Mouse (Mus musculus) intestine, postnatal 0 days (tissue): Measurements from ENCODE around the gene Ccdc107. TPM values are rescaled to one million over a fixed set of nuclear protein-coding genes. Genes with fewer than 3 reads are reported as not detected.

Experiments
- ATAC-seq: fragments of 200-750 bp; cut with Nextera tagmentation; 2 replicates; pipeline ENCODE4 v1.8.0; 2017; ENCODE audit warnings: mild to moderate bottlenecking, moderate TSS enrichment, moderate library complexity
- H3K27ac ChIP-seq: fragments of 300-500 bp; sonication (generic); 2 replicates; pipeline ENCODE4 v1.5.1; 2014; ENCODE audit warnings: mild to moderate bottlenecking, low read depth, low read length, moderate library complexity
- H3K27me3 ChIP-seq: fragments of 300-500 bp; sonication (generic); replicated peaks from 2 replicates; pipeline ENCODE4 v1.6.1; 2014; ENCODE audit warnings: low read length, mixed read lengths; ENCODE audit not compliant: control insufficient read depth, insufficient read depth
- H3K36me3 ChIP-seq: fragments of 300-500 bp; sonication (generic); 2 replicates; pipeline ENCODE4 v1.6.1; 2014; ENCODE audit warnings: mild to moderate bottlenecking, moderate library complexity; ENCODE audit not compliant: control insufficient read depth, insufficient read depth
- H3K4me1 ChIP-seq: fragments of 300-500 bp; sonication (generic); replicated peaks from 2 replicates; pipeline ENCODE4 v1.6.1; 2014; ENCODE audit warnings: antibody characterized with exemption, low read length, mixed read lengths; ENCODE audit not compliant: control insufficient read depth, insufficient read depth
- H3K4me2 ChIP-seq: fragments of 300-500 bp; sonication (generic); replicated peaks from 2 replicates; pipeline ENCODE4 v1.6.1; 2014; ENCODE audit warnings: low read depth, mild to moderate bottlenecking, moderate library complexity
- H3K4me3 ChIP-seq: fragments of 300-500 bp; sonication (generic); 2 replicates; pipeline ENCODE4 v1.5.1; 2014; ENCODE audit warnings: low read depth, low read length
- H3K9ac ChIP-seq: fragments of 300-500 bp; sonication (generic); 2 replicates; pipeline ENCODE4 v1.6.1; 2014; ENCODE audit warnings: mild to moderate bottlenecking, low read depth, low read length
- H3K9me3 ChIP-seq: fragments of 300-500 bp; sonication (generic); 2 replicates; pipeline ENCODE4 v1.6.1; 2016; ENCODE audit warnings: mixed run types; ENCODE audit not compliant: control insufficient read depth
- CTCF ChIP-seq: sonication (generic); IDR thresholded peaks from 2 replicates; pipeline ENCODE4 v1.5.1; 2016; ENCODE audit warnings: low read depth, mild to moderate bottlenecking, control low read depth, antibody characterized with exemption, moderate library complexity
- WGBS: fragments of 180-500 bp; shearing (Covaris S2); extraction: QIAGEN DNeasy Blood & Tissue Kit; methylation state at CpG from one replicate; pipeline ENCODE4 v1.1.7; 2014; 5-methylcytosine and 5-hydroxymethylcytosine counted together
- polyA plus RNA-seq: library from polyadenylated mRNA; unstranded; fragments of >200 nt; fragmentation: Nextera tagmentation; extraction: Ambion mirVana; gene quantifications from 2 replicates; pipeline ENCODE4 v1.2.1, GENCODE M21; 2015

Ccdc107 gene
- polyA plus RNA-seq, 1 experiment from 2014 or later = 79.8 TPM

- H3K4me3 ChIP-seq = no peak overlapping the region
- TF ChIP-seq CTCF = no peak
- no peak for ATAC-seq
- peaks cover 4% of the 10 kb centered on the region; the same call in 1 of the 2 replicates for H3K4me1 ChIP-seq
- 75% methylated on average over 7 of the region's 7 CpGs for WGBS
- H3K4me2 ChIP-seq = no peak overlapping the region
- 0 out of 2 replicates have a peak, but pooled peaks cover 11% of the 10 kb centered on the region for H3K27me3 ChIP-seq
- H3K9me3 ChIP-seq = no peaks in the 10 kb centered on the region
- no peak overlapping the region for H3K9ac ChIP-seq
- H3K27ac ChIP-seq = no peak overlapping the region
- H3K36me3 ChIP-seq = peaks cover 17% of the 10 kb centered on the region; the same call in 1 of the 2 replicates
Observed at GRCm38 (mm10) chr4:43512653-43513052, 20.0 kb downstream of the Ccdc107 start.

DNA sequence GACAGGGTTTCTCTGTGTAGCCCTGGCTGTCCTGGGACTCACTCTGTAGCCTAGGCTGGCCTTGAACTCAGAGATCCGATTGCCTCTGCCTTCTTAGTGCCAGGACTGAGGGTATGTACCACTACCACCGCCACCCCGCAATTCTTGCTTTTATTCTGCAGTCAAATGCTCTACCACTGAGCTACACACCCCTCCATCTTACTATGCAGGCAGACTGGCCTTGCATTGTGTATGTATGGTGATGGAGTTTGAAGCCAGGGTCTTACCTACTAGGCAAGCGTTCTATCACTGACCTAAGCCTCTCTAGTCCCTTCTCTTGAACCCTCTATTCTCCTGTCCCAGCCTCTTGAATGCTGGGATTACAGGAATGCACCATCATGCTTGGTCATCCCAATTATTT, 20.6 kb downstream of the Ccdc107 start:
- Histone ChIP-seq H3K27ac (no peak overlapping the region), H3K27me3 (peaks cover 11% of the 10 kb centered on the region; the same call in 1 of the 2 replicates)
- no peak for TF ChIP-seq CTCF

DNA sequence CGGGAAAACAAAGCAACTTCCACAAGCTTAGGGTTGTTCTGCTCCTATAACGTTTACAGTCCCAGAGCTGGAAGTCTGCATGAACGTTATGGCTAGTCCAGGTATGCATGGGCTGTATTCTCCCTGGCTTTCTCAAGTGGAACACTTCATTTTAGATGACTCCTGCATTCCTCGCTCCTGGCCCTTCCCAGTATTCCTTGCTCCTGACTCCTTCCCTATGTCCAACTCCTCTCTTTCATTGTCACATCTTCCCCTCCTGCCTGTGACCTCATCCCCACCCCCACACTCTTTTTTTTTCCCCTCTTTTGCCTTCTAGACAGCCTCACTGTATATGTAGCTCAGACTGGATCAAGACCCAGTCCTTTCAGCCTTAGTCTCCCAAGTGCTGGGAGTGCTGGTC, 21.1 kb downstream of the Ccdc107 start:
- no peak overlapping the region for H3K4me2 ChIP-seq
- H3K27ac ChIP-seq = no peak overlapping the region
- TF ChIP-seq CTCF = no peak
- peaks cover 12% of the 10 kb centered on the region; the same call in 1 of the 2 replicates for H3K27me3 ChIP-seq
- no peak overlapping the region for H3K9ac ChIP-seq
- peaks cover 3% of the 10 kb centered on the region; the same call in 1 of the 2 replicates for H3K4me1 ChIP-seq
- H3K9me3 ChIP-seq = no peaks in the 10 kb centered on the region
- peaks cover 19% of the 10 kb centered on the region; the same call in 1 of the 2 replicates for H3K36me3 ChIP-seq
- no peak overlapping the region for H3K4me3 ChIP-seq
- 74% methylated on average over 4 of the region's 4 CpGs for WGBS
- ATAC-seq = no peak

More for the DNA sequence above, 20.6 kb downstream of the Ccdc107 start:
- Histone ChIP-seq H3K9me3 (no peaks in the 10 kb centered on the region), H3K4me1 (peaks cover 4% of the 10 kb centered on the region; the same call in 1 of the 2 replicates), H3K4me3 (no peak overlapping the region), H3K9ac (no peak overlapping the region), H3K36me3 (peaks cover 17% of the 10 kb centered on the region; the same call in 1 of the 2 replicates), H3K4me2 (no peak overlapping the region)
- ATAC-seq = no peak
- 89% methylated on average over 4 of the region's 4 CpGs for WGBS

- H3K9me3 ChIP-seq = no peaks in the 10 kb centered on the region
- peaks cover 19% of the 10 kb centered on the region; the same call in 1 of the 2 replicates for H3K36me3 ChIP-seq
- no peak overlapping the region for H3K4me2 ChIP-seq
- H3K4me1 ChIP-seq = peaks cover 4% of the 10 kb centered on the region; the same call in 1 of the 2 replicates
- TF ChIP-seq CTCF = no peak
- H3K27ac ChIP-seq = no peak overlapping the region
- ATAC-seq = peak; percentile 44
- 50% methylated on average over 11 of the region's 11 CpGs for WGBS
- peaks cover 20% of the 10 kb centered on the region; the same call in 1 of the 2 replicates for H3K27me3 ChIP-seq
- no peak overlapping the region for H3K9ac ChIP-seq
- H3K4me3 ChIP-seq = no peak overlapping the region
Observed at GRCm38 (mm10) chr4:43515764-43516708, 23.3 kb downstream of the Ccdc107 start.

DNA sequence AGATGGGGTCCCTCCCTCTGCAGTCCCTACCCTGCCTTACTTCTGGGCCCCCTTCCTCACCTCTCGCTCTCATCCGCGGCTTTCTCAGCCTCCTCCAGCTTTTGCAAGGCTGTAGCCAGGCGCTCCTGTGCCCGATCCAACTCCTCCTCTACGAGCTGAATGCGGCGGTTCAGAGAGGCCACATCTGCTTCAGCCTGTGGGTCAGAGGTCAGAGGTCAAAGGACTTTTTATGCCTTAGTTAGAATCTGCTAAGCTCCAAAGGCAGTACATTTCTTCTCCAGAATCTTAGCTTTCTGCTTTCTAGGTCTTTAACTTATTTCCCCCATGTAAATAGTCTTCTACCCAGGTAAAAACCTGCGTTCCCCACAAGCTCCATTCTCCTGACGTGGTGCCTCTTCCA, 26.9 kb downstream of the Ccdc107 start:
- Histone ChIP-seq H3K27me3 (peaks cover 35% of the 10 kb centered on the region; the same call in 1 of the 2 replicates), H3K9ac (no peak overlapping the region), H3K9me3 (no peaks in the 10 kb centered on the region), H3K4me3 (0 out of 2 replicates have a peak overlapping the region, but pooled peaks have one; percentile 9), H3K36me3 (peaks cover 17% of the 10 kb centered on the region; the same call in 1 of the 2 replicates), H3K4me2 (peak overlapping the region; percentile 61), H3K4me1 (peaks cover 8% of the 10 kb centered on the region; the same call in 1 of the 2 replicates), H3K27ac (no peak overlapping the region)
- ATAC-seq = no peak
- no peak for TF ChIP-seq CTCF
- WGBS = 36% methylated on average over 10 of the region's 10 CpGs

GRCm38 (mm10) chr4:43519956-43520355, 27.3 kb downstream of the Ccdc107 start:
- Histone ChIP-seq H3K4me2 (peak overlapping the region; percentile 61), H3K36me3 (peaks cover 13% of the 10 kb centered on the region; the same call in 1 of the 2 replicates), H3K9ac (no peak overlapping the region), H3K9me3 (no peaks in the 10 kb centered on the region), H3K27me3 (peaks cover 31% of the 10 kb centered on the region; the same call in 1 of the 2 replicates), H3K4me3 (0 out of 2 replicates have a peak overlapping the region, but pooled peaks have one; percentile 9), H3K4me1 (peaks cover 8% of the 10 kb centered on the region; the same call in 1 of the 2 replicates), H3K27ac (no peak overlapping the region)
- no peak for TF ChIP-seq CTCF
- WGBS = 18% methylated on average over 6 of the region's 6 CpGs
- ATAC-seq = peak; percentile 17; the same call in 1 of the 2 replicates
